Mouse (Mus musculus): ENCODE measurements around the gene H1f0. TPM values are rescaled to one million over a fixed set of nuclear protein-coding genes. Genes with fewer than 3 reads are reported as not detected.

Gene H1f0
- polyA plus RNA-seq, 1 experiment from 2014 or later, result 238 TPM

GRCm38 (mm10) chr15:79011550-79011949 lies 16.7 kb upstream of the H1f0 start:
- Histone ChIP-seq H3K36me3 (ENCODE audit: control insufficient read depth, insufficient read depth, low read length) (peaks cover 8% of the 10 kb centered on the region), H3K27ac (ENCODE audit: low read depth, low read length) (no peak overlapping the region), H3K4me3 (ENCODE audit: low read depth, low read length) (no peak overlapping the region), H3K9ac (ENCODE audit: low read length) (no peak overlapping the region), H3K4me1 (ENCODE audit: control insufficient read depth, insufficient read depth, low read length) (peaks cover 3% of the 10 kb centered on the region; the same call in 1 of the 2 replicates), H3K4me2 (ENCODE audit: low read length) (no peak overlapping the region), H3K27me3 (replicated peaks; ENCODE audit: control insufficient read depth, insufficient read depth, low read length) (no peaks in the 10 kb centered on the region), H3K9me3 (replicated peaks; ENCODE audit: control insufficient read depth, low read length) (no peaks in the 10 kb centered on the region)
- peak; percentile 13 for DNase-seq (ENCODE audit: low spot score)
- 52% methylated on average over 10 of the region's 10 CpGs for WGBS
- no peak for ATAC-seq

DNA sequence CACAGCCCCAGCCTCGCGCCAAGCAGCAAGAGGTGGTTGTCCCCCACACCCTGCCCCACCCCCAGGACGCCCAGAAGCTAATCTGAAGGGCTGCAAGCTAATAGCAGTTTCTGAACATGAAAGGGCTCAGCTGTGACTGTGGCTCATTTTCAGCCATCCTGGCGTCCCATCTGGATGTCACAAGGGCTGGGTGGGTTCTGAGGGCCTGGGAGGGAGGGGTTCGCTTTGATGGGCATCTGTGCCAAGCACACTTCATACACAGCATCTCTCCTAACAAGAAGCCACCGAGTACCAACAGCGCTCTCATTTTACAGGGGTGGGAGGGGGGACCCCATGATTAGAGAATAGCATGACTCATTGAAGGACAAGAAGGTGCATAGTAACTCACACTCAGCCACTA lies 14.9 kb upstream of the H1f0 start:
- no peak overlapping the region for H3K4me2 ChIP-seq (ENCODE audit: low read length)
- H3K27me3 ChIP-seq (replicated peaks; ENCODE audit: control insufficient read depth, insufficient read depth, low read length), result no peaks in the 10 kb centered on the region
- H3K4me1 ChIP-seq (ENCODE audit: control insufficient read depth, insufficient read depth, low read length), result peaks cover 3% of the 10 kb centered on the region; the same call in 1 of the 2 replicates
- H3K27ac ChIP-seq (ENCODE audit: low read depth, low read length), result no peak overlapping the region
- no peaks in the 10 kb centered on the region for H3K36me3 ChIP-seq (ENCODE audit: control insufficient read depth, insufficient read depth, low read length)
- ATAC-seq, result peak; percentile 52; the same call in 1 of the 2 replicates
- no peaks in the 10 kb centered on the region for H3K9me3 ChIP-seq (replicated peaks; ENCODE audit: control insufficient read depth, low read length)
- no peak overlapping the region for H3K9ac ChIP-seq (ENCODE audit: low read length)
- WGBS, result 59% methylated on average over 7 of the region's 7 CpGs
- peak; percentile 70 for DNase-seq (ENCODE audit: low spot score)
- no peak overlapping the region for H3K4me3 ChIP-seq (ENCODE audit: low read depth, low read length)

DNA sequence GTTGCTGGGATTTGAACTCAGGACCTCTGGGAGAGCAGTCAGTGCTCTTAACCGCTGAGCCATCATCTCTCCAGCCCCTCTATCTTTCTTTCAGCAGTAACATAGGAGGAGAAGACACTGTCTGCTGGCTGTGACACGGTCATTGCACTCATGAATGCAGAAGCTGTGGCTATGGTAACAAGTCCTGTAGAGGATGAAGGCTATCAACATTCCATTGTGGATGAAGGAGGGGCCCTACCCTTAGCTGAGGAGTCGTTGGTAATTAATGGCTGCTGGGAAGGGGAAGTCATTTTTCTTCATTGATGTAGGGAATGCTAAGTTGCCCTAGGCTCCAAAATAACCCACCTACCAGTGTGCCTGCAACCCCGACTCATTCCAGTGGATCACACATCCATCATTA lies 10.1 kb upstream of the H1f0 start:
- Histone ChIP-seq H3K9ac (ENCODE audit: low read length) (no peak overlapping the region), H3K9me3 (replicated peaks; ENCODE audit: control insufficient read depth, low read length) (no peaks in the 10 kb centered on the region), H3K4me2 (ENCODE audit: low read length) (no peak overlapping the region), H3K4me3 (ENCODE audit: low read depth, low read length) (no peak overlapping the region), H3K36me3 (ENCODE audit: control insufficient read depth, insufficient read depth, low read length) (no peaks in the 10 kb centered on the region), H3K4me1 (ENCODE audit: control insufficient read depth, insufficient read depth, low read length) (peaks cover 1% of the 10 kb centered on the region; the same call in 1 of the 2 replicates), H3K27ac (ENCODE audit: low read depth, low read length) (no peak overlapping the region), H3K27me3 (replicated peaks; ENCODE audit: control insufficient read depth, insufficient read depth, low read length) (no peaks in the 10 kb centered on the region)
- ATAC-seq (no peak), DNase-seq (ENCODE audit: low spot score) (no peak)
- WGBS, result 43% methylated on average over 4 of the region's 4 CpGs

DNA sequence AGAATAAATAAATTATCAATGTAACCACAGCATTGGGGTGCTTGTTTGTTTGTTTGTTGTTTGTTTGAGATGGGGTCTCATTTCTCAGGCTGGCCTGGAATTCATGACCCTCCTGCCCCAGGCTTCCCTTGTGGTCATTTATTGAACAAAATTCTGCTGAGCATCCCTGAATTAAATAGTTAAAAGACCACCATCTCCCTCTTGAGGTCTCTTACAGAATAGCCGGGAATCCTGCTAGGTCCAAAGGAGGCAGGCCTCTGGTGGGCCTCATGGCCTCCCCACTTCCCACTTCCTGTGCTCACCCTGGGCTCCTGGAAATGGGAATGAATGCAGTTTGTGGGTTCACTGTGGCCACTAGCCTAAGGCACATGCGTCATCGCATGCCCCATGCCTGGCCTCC lies 9.4 kb upstream of the H1f0 start:
- ATAC-seq (no peak), DNase-seq (ENCODE audit: low spot score) (peak; percentile 36)
- 64% methylated on average over 3 of the region's 3 CpGs for WGBS
- no peaks in the 10 kb centered on the region; the same call in 1 of the 2 replicates for H3K4me1 ChIP-seq (ENCODE audit: control insufficient read depth, insufficient read depth, low read length)
- no peaks in the 10 kb centered on the region for H3K36me3 ChIP-seq (ENCODE audit: control insufficient read depth, insufficient read depth, low read length)
- H3K4me3 ChIP-seq (ENCODE audit: low read depth, low read length), result no peak overlapping the region
- 0 out of 2 replicates have a peak, but pooled peaks cover 1% of the 10 kb centered on the region for H3K27me3 ChIP-seq (replicated peaks; ENCODE audit: control insufficient read depth, insufficient read depth, low read length)
- no peak overlapping the region for H3K27ac ChIP-seq (ENCODE audit: low read depth, low read length)
- H3K9me3 ChIP-seq (replicated peaks; ENCODE audit: control insufficient read depth, low read length), result no peaks in the 10 kb centered on the region
- H3K4me2 ChIP-seq (ENCODE audit: low read length), result no peak overlapping the region
- no peak overlapping the region for H3K9ac ChIP-seq (ENCODE audit: low read length)

GRCm38 (mm10) chr15:79022671-79023230 lies 5.5 kb upstream of the H1f0 start:
- no peak overlapping the region for H3K9ac ChIP-seq (ENCODE audit: low read length)
- H3K36me3 ChIP-seq (ENCODE audit: control insufficient read depth, insufficient read depth, low read length), result no peaks in the 10 kb centered on the region
- H3K27me3 ChIP-seq (replicated peaks; ENCODE audit: control insufficient read depth, insufficient read depth, low read length), result 0 out of 2 replicates have a peak, but pooled peaks cover 3% of the 10 kb centered on the region
- no peaks in the 10 kb centered on the region for H3K9me3 ChIP-seq (replicated peaks; ENCODE audit: control insufficient read depth, low read length)
- no peak overlapping the region for H3K4me3 ChIP-seq (ENCODE audit: low read depth, low read length)
- WGBS, result 64% methylated on average over 10 of the region's 10 CpGs
- ATAC-seq (no peak), DNase-seq (ENCODE audit: low spot score) (no peak)
- no peak overlapping the region for H3K27ac ChIP-seq (ENCODE audit: low read depth, low read length)
- H3K4me2 ChIP-seq (ENCODE audit: low read length), result no peak overlapping the region
- H3K4me1 ChIP-seq (ENCODE audit: control insufficient read depth, insufficient read depth, low read length), result peaks cover 11% of the 10 kb centered on the region

GRCm38 (mm10) chr15:79023366-79023765 lies 4.9 kb upstream of the H1f0 start:
- H3K4me3 ChIP-seq (ENCODE audit: low read depth, low read length), result no peak overlapping the region
- no peak overlapping the region for H3K4me2 ChIP-seq (ENCODE audit: low read length)
- H3K27ac ChIP-seq (ENCODE audit: low read depth, low read length), result no peak overlapping the region
- ATAC-seq (no peak), DNase-seq (ENCODE audit: low spot score) (no peak)
- H3K27me3 ChIP-seq (replicated peaks; ENCODE audit: control insufficient read depth, insufficient read depth, low read length), result 0 out of 2 replicates have a peak, but pooled peaks cover 3% of the 10 kb centered on the region
- no peaks in the 10 kb centered on the region for H3K9me3 ChIP-seq (replicated peaks; ENCODE audit: control insufficient read depth, low read length)
- peaks cover 11% of the 10 kb centered on the region for H3K4me1 ChIP-seq (ENCODE audit: control insufficient read depth, insufficient read depth, low read length)
- 56% methylated on average over 1 of the region's 1 CpGs for WGBS
- H3K36me3 ChIP-seq (ENCODE audit: control insufficient read depth, insufficient read depth, low read length), result no peaks in the 10 kb centered on the region
- no peak overlapping the region for H3K9ac ChIP-seq (ENCODE audit: low read length)

DNA sequence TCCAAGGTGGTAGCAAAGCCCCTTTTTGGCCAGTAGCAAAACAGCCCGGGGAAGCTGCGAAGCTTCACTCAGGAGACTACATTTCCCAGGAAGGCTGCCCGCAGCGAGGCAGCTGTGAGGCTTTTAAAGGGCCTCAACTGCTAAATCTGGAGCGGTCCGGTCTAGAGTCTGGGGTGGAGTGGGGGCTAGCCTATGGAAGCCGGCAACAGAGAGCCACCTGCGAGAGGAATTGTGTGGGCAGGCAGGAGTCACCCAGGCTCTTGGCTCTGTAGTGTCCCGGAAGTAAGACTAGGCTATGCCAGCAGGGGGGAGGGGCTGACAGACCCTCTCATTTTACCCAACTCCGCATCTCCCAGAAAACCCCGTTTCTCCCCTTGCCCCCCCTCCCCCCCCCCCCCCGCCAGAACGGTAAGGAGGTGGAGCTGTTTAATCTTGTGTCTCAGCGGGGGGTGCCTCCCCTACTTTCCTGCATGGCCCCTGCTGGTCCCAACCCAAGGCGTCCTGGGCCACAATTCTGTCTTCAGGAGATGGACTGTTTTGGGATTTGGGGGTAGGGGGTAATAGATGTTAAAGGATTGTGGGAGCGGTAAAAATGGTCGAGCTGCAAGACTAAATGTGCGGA lies 2.5 kb upstream of the H1f0 start:
- Histone ChIP-seq H3K4me2 (ENCODE audit: low read length) (peak overlapping the region; percentile 39), H3K27me3 (replicated peaks; ENCODE audit: control insufficient read depth, insufficient read depth, low read length) (0 out of 2 replicates have a peak, but pooled peaks cover 3% of the 10 kb centered on the region), H3K36me3 (ENCODE audit: control insufficient read depth, insufficient read depth, low read length) (no peaks in the 10 kb centered on the region), H3K4me3 (ENCODE audit: low read depth, low read length) (no peak overlapping the region), H3K9ac (ENCODE audit: low read length) (peak overlapping the region; percentile 13), H3K27ac (ENCODE audit: low read depth, low read length) (no peak overlapping the region), H3K9me3 (replicated peaks; ENCODE audit: control insufficient read depth, low read length) (no peaks in the 10 kb centered on the region), H3K4me1 (ENCODE audit: control insufficient read depth, insufficient read depth, low read length) (peaks cover 11% of the 10 kb centered on the region)
- ATAC-seq (no peak), DNase-seq (ENCODE audit: low spot score) (peak; percentile 36)
- 14% methylated on average over 15 of the region's 18 CpGs for WGBS

- 39% methylated on average over 14 of the region's 14 CpGs for WGBS
- H3K9me3 ChIP-seq (replicated peaks; ENCODE audit: control insufficient read depth, low read length), result no peaks in the 10 kb centered on the region
- H3K27me3 ChIP-seq (replicated peaks; ENCODE audit: control insufficient read depth, insufficient read depth, low read length), result 0 out of 2 replicates have a peak, but pooled peaks cover 3% of the 10 kb centered on the region
- ATAC-seq (no peak), DNase-seq (ENCODE audit: low spot score) (peak; percentile 70)
- H3K4me1 ChIP-seq (ENCODE audit: control insufficient read depth, insufficient read depth, low read length), result peaks cover 17% of the 10 kb centered on the region
- H3K27ac ChIP-seq (ENCODE audit: low read depth, low read length), result peak overlapping the region; percentile 4; the same call in 1 of the 2 replicates
- H3K9ac ChIP-seq (ENCODE audit: low read length), result no peak overlapping the region; the same call in 1 of the 2 replicates
- H3K4me3 ChIP-seq (ENCODE audit: low read depth, low read length), result peak overlapping the region; percentile 81; the same call in 1 of the 2 replicates
- H3K36me3 ChIP-seq (ENCODE audit: control insufficient read depth, insufficient read depth, low read length), result no peaks in the 10 kb centered on the region
- peak overlapping the region; percentile 95 for H3K4me2 ChIP-seq (ENCODE audit: low read length)
Measured at GRCm38 (mm10) chr15:79026511-79027290, 1.5 kb upstream of the H1f0 start.

Data from forebrain, embryonic 14.5 days (tissue).